10 mouse cellular contexts compared by ENCODE assay signal in the genomic region with DNA sequence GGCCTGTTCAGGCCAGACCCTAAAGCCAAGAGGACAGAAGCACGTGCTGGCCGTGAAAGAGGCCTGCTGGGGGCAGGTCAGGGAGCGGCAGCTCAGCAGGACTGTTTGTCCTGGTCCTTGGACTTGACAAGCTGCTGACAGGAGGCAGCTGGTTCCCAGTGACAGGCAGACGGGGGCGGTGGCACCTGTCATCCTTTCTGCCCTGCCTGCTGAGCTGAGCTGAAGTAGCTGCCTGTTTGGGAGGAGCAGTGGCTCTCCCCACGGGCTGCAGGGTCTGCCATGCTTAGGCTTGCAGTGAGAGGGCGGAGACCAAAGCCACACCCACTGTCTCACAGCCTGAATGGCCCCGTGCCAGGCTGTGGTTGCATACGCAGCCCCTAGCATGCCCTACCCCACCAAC. TPM values are rescaled to one million over a fixed set of nuclear protein-coding genes. Genes with fewer than 3 reads are reported as not detected.
DNase-seq lines count a peak whose midpoint lies in the region; ATAC-seq and TF ChIP-seq lines count a peak whose summit lies in the region.
"Had no signal": no experiment of that assay in that cellular context is flagged by ENCODE, and none has a peak within 500 bp of the region (broad histone marks: within the 10 kb centered on the region; RNA-seq: fewer than 3 reads in every experiment).

No protein-coding gene starts in this region.

- TF ChIP-seq EP300 in heart, adult 2 months (IDR thresholded peaks at IDR 0.05; ENCODE audit: insufficient read depth, low read depth, low read length): peak; percentile 99
- no peak for TF ChIP-seq EP300 in liver, postnatal 0 days (IDR thresholded peaks at IDR 0.05; ENCODE audit: low read depth)

- no peak for TF ChIP-seq POLR2A in lung, adult 2 months (IDR thresholded peaks at IDR 0.05; ENCODE audit: borderline replicate concordance, extremely low read depth, low read depth, low read length)
- TF ChIP-seq POLR2A in heart, adult 2 months (IDR thresholded peaks at IDR 0.05; ENCODE audit: insufficient read depth, low read depth, low read length): peak; percentile 50; the same call in 1 of the 2 replicates

- no peak overlapping the region for H3K9ac ChIP-seq in embryonic facial prominence, embryonic 12.5 days
- H3K9ac ChIP-seq in heart, adult 2 months (ENCODE audit: low read depth, low read length): no peak overlapping the region
- H3K9ac ChIP-seq in liver, postnatal 0 days (replicated peaks): no peak overlapping the region
- H3K9ac ChIP-seq in neural tube, embryonic 13.5 days: no peak overlapping the region

- no peaks in the 10 kb centered on the region for H3K27me3 ChIP-seq in embryonic facial prominence, embryonic 12.5 days
- no peaks in the 10 kb centered on the region for H3K27me3 ChIP-seq in heart, adult 2 months (ENCODE audit: control insufficient read depth, insufficient read depth, low read length)
- no peaks in the 10 kb centered on the region for H3K27me3 ChIP-seq in liver, postnatal 0 days (ENCODE audit: insufficient read depth, low read length)
- H3K27me3 ChIP-seq in neural tube, embryonic 13.5 days: no peaks in the 10 kb centered on the region; the same call in 1 of the 2 replicates
- H3K27me3 ChIP-seq: Patski had no signal

- H3K4me1 ChIP-seq in lung, adult 2 months (ENCODE audit: control insufficient read depth, insufficient read depth, low read length): no peaks in the 10 kb centered on the region
- peaks cover 7% of the 10 kb centered on the region for H3K4me1 ChIP-seq in embryonic facial prominence, embryonic 12.5 days
- H3K4me1 ChIP-seq in heart, adult 2 months (ENCODE audit: control insufficient read depth, insufficient read depth, low read length): peaks cover 5% of the 10 kb centered on the region
- 0 out of 2 replicates have a peak, but pooled peaks cover 4% of the 10 kb centered on the region for H3K4me1 ChIP-seq in liver, postnatal 0 days (ENCODE audit: insufficient read depth)
- H3K4me1 ChIP-seq in neural tube, embryonic 13.5 days (replicated peaks): peaks cover 13% of the 10 kb centered on the region

- H3K4me2 ChIP-seq in embryonic facial prominence, embryonic 12.5 days (replicated peaks): no peak overlapping the region
- no peak overlapping the region for H3K4me2 ChIP-seq in liver, postnatal 0 days (ENCODE audit: low read depth, low read length)
- 0 out of 2 replicates have a peak overlapping the region, but pooled peaks have one; percentile 4 for H3K4me2 ChIP-seq in neural tube, embryonic 13.5 days

- H3K9me3 ChIP-seq in embryonic facial prominence, embryonic 12.5 days: no peaks in the 10 kb centered on the region
- H3K9me3 ChIP-seq in liver, postnatal 0 days (ENCODE audit: low read length): no peaks in the 10 kb centered on the region
- H3K9me3 ChIP-seq in neural tube, embryonic 13.5 days: no peaks in the 10 kb centered on the region

- no peaks in the 10 kb centered on the region for H3K36me3 ChIP-seq in embryonic facial prominence, embryonic 12.5 days
- H3K36me3 ChIP-seq in heart, adult 2 months (ENCODE audit: control insufficient read depth, insufficient read depth, low read length): no peaks in the 10 kb centered on the region
- no peaks in the 10 kb centered on the region for H3K36me3 ChIP-seq in liver, postnatal 0 days (replicated peaks; ENCODE audit: insufficient read depth, low read length)
- H3K36me3 ChIP-seq in neural tube, embryonic 13.5 days: no peaks in the 10 kb centered on the region

- WGBS in lung, adult 2 months: 12% methylated on average over 9 of the region's 9 CpGs
- 9% methylated on average over 9 of the region's 9 CpGs for WGBS in embryonic facial prominence, embryonic 12.5 days
- WGBS in heart, adult 2 months: 4% methylated on average over 9 of the region's 9 CpGs
- 10% methylated on average over 9 of the region's 9 CpGs for WGBS in liver, postnatal 0 days (ENCODE audit: insufficient replicate concordance)
- WGBS in neural tube, embryonic 13.5 days: 2% methylated on average over 9 of the region's 9 CpGs

- peak overlapping the region; percentile 12; the same call in 1 of the 2 replicates for H3K27ac ChIP-seq in embryonic facial prominence, embryonic 12.5 days
- peak overlapping the region; percentile 71 for H3K27ac ChIP-seq in heart, adult 2 months
- H3K27ac ChIP-seq in liver, postnatal 0 days (ENCODE audit: low read depth): no peak overlapping the region
- no peak overlapping the region for H3K27ac ChIP-seq in neural tube, embryonic 13.5 days (replicated peaks)

- H3K4me3 ChIP-seq in lung, adult 2 months (replicated peaks; ENCODE audit: extremely low read depth, low read depth, low read length): no peak overlapping the region
- no peak overlapping the region for H3K4me3 ChIP-seq in embryonic facial prominence, embryonic 12.5 days
- H3K4me3 ChIP-seq in heart, adult 2 months: no peak overlapping the region
- H3K4me3 ChIP-seq in liver, postnatal 0 days (ENCODE audit: low read depth, low read length): no peak overlapping the region
- H3K4me3 ChIP-seq in neural tube, embryonic 13.5 days: no peak overlapping the region

- peak; percentile 80 for ATAC-seq in embryonic facial prominence, embryonic 12.5 days (ENCODE audit: insufficient number of reproducible peaks, insufficient read depth, low FRiP score, low TSS enrichment)
- no peak for ATAC-seq in liver, postnatal 0 days
- ATAC-seq in neural tube, embryonic 13.5 days (ENCODE audit: low read depth): peak; percentile 82
- ATAC-seq: Patski had no signal

- H3K79me2 ChIP-seq in heart, adult 2 months (replicated peaks; ENCODE audit: control insufficient read depth, insufficient read depth, low read length): no peaks in the 10 kb centered on the region

- TF ChIP-seq CTCF in lung, adult 2 months (IDR thresholded peaks at IDR 0.05; ENCODE audit: insufficient read depth, low read length): no peak
- TF ChIP-seq CTCF in heart, adult 2 months (IDR thresholded peaks at IDR 0.05): 0 out of 2 replicates have a peak, but pooled peaks have one; percentile 7
- no peak for TF ChIP-seq CTCF in liver, postnatal 0 days (IDR thresholded peaks at IDR 0.05; ENCODE audit: low read depth)

- intact Hi-C loops in heart, adult 2 months (cut with DNase I): loop anchor here (1.0 to 5.0 kb wide), 5 partner anchors 25 to 198 kb away; no protein-coding TSS in a partner anchor

- peak; percentile 30 to 49 for DNase-seq in lung, adult 18-20 months
- DNase-seq in lung, adult 2 months: no peak
- peak; percentile 66 to 85 for DNase-seq in heart, adult 2 months
- DNase-seq in kidney, postnatal 14 days: peak; percentile 14
- DNase-seq in liver, postnatal 0 days: peak; percentile 33
- DNase-seq in urinary bladder, postnatal 25 days (ENCODE audit: low spot score): no peak

RNA-seq across cellular contexts. Expression of a gene that starts 50.4 kb away (rescaled TPM):
- polyA plus RNA-seq in lung, adult 2 months (2012; rRNA removed): 0.18 TPM in 1 of 2 replicates, not detected in the other
- polyA plus RNA-seq in embryonic facial prominence, embryonic 12.5 days (2016; fragmentation: Nextera tagmentation; extraction: Ambion mirVana): 0.17 TPM in 1 of 2 replicates, not detected in the other
- total RNA-seq in heart, adult 2 months (2021): not detected
- polyA plus RNA-seq in heart, adult 2 months (2012; rRNA removed): not detected in 2 replicates
- polyA plus RNA-seq in liver, postnatal 0 days (2015; fragmentation: Nextera tagmentation; extraction: Ambion mirVana): 0.16 TPM in 1 of 2 replicates, not detected in the other
- not detected in 2 replicates for polyA plus RNA-seq in neural tube, embryonic 13.5 days (2015; fragmentation: Nextera tagmentation; extraction: Ambion mirVana)
- total RNA-seq: gastrocnemius, postnatal 36 days had no signal

RNA-seq across cellular contexts. Expression of a gene that starts 57.3 kb away (rescaled TPM):
- polyA plus RNA-seq in lung, adult 2 months (2012; rRNA removed): 73.6 and 107 TPM in 2 replicates
- polyA plus RNA-seq in embryonic facial prominence, embryonic 12.5 days (2016; fragmentation: Nextera tagmentation; extraction: Ambion mirVana): 340 and 378 TPM in 2 replicates
- 100 to 1,000 TPM; 215 to 241 TPM for total RNA-seq in heart, adult 2 months (2021)
- 144 and 181 TPM in 2 replicates for polyA plus RNA-seq in heart, adult 2 months (2012; rRNA removed)
- polyA plus RNA-seq in liver, postnatal 0 days (2015; fragmentation: Nextera tagmentation; extraction: Ambion mirVana): 222 and 225 TPM in 2 replicates
- 520 and 589 TPM in 2 replicates for polyA plus RNA-seq in neural tube, embryonic 13.5 days (2015; fragmentation: Nextera tagmentation; extraction: Ambion mirVana)

Comparison
In these comparisons a context has a peak if more than half of its experiments do, and no peak if none do; other contexts are left out.
1. DNase-seq: peak in lung, adult 18-20 months (2 of 2), heart, adult 2 months (2 of 2), kidney, postnatal 14 days (single experiment) and liver, postnatal 0 days (single experiment); none in lung, adult 2 months (single experiment) and urinary bladder, postnatal 25 days (single experiment).
2. H3K27ac ChIP-seq: peak in embryonic facial prominence, embryonic 12.5 days (single experiment) and heart, adult 2 months (single experiment); none in liver, postnatal 0 days (single experiment) and neural tube, embryonic 13.5 days (single experiment).